Mouse (Mus musculus) gastrocnemius, adult 2 months (tissue): ENCODE data around the gene Pes1. TPM values are rescaled to one million over a fixed set of nuclear protein-coding genes. Genes with fewer than 3 reads are reported as not detected.

Experiments used
- DNase-seq: peaks from one replicate; pipeline ENCODE4 v3.0.0; 2022
- H3K27ac ChIP-seq: fragments of 200-600 bp; 2 replicates; pipeline ENCODE4 v1.8.1; 2022; ENCODE audit warnings: mild to moderate bottlenecking
- H3K4me3 ChIP-seq: fragments of 200-600 bp; 2 replicates; pipeline ENCODE4 v1.8.1; 2022; ENCODE audit warnings: mild to moderate bottlenecking, moderate library complexity
- CTCF ChIP-seq: fragments of 200-600 bp; IDR thresholded peaks from 2 replicates; pipeline ENCODE4 v1.8.1; 2022; ENCODE audit warnings: antibody characterized with exemption, mild to moderate bottlenecking, moderate library complexity
- intact Hi-C: fragments of 180-260 bp; cut with DNase I; formaldehyde crosslinking; loops from one replicate; pipeline ENCODE4 v1.15.1; 2025
- long read RNA-seq, 2 experiments: library from polyadenylated mRNA; stranded (forward); transcript quantifications; one replicate each; pipeline ENCODE4 v2.0.0; 2021
- total RNA-seq, 2 experiments: library from RNA; stranded (reverse); gene quantifications; 2 replicates each; pipeline ENCODE4 v1.2.3; 2021

Pes1 gene
- total RNA-seq: 10 to 100 TPM; 32.8 to 33.7 TPM
- long read RNA-seq, experiment 1, transcript Pes1-201 (15 exons, 2,911 nt): major isoform, 16 of 20 reads
- long read RNA-seq, experiment 1, partial matches to known transcripts: 3 of 20 reads
- long read RNA-seq, experiment 1, other reads (novel, unspliced or antisense): 1 of 20 reads
- long read RNA-seq, experiment 2, transcript Pes1-201 (15 exons, 2,911 nt): major isoform, 15 of 17 reads
- long read RNA-seq, experiment 2, partial matches to known transcripts: 2 of 17 reads
- long read RNA-seq, experiment 2, other reads (novel, unspliced or antisense): 0 of 17 reads

- peak; percentile 83 for DNase-seq
- H3K27ac ChIP-seq: peak within 1 kb of the TSS; percentile 94
- peak within 1 kb of the TSS; percentile 98 for H3K4me3 ChIP-seq
- no peak for TF ChIP-seq CTCF
- intact Hi-C loops: no loop called here
Measured at GRCm38 (mm10) chr11:3963610-3964415, at the start of gene Pes1. TSS of gene Pes1 (plus strand) at chr11:3963975.

DNA sequence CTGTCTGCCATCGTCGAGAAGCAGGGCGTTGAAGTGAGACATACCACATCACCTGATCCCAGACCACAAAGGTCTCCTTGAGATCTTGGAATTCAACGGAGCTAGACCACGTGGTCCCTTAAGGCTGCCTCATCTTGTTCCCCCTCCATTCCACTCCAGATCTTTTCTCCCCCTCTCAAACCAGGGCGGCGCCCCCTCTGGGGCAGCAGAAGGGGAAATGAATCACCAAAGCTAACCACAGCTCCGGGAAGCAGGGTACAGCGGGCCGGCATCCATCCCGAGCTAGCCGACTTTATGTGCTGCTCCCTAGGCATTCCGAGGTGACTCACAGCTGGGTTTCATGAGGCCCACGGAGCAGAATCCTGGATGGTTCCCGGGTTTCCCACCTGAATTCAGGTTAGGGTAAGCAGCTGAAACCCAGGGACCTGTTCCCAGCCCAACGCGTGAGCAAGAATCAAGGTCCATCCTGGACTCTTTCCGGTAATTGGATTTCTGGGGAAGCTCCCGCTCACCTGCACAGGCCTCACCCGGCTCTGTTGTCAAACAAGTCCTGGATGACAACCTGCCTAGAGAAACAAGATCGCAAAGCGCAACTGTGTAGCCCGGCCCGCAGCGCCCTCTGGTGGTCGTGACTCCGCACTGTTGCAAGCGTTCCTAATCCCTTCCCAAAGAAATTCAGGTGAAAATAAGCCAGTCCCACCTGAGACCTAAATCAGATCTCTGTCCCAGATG is 49.5 kb upstream of the Pes1 start, which contains the start of gene Slc35e4:
TSS of gene Slc35e4 (minus strand) at position 556 of the 732 bp plus-strand sequence.
- intact Hi-C loops: loop anchor here (10.0 kb wide), 1 partner anchor 109 kb away; no protein-coding TSS in a partner anchor
- Histone ChIP-seq H3K27ac (peak within 1 kb of the TSS; percentile 92), H3K4me3 (peak within 1 kb of the TSS; percentile 89)
- DNase-seq: peak; percentile 89
- TF ChIP-seq CTCF: no peak; the same call in 1 of the 2 replicates

GRCm38 (mm10) chr11:3918738-3919137 is 45.0 kb upstream of the Pes1 start:
- H3K27ac ChIP-seq: no peak overlapping the region
- H3K4me3 ChIP-seq: no peak overlapping the region
- intact Hi-C loops: loop anchor here (5.0 to 10.0 kb wide), 2 partner anchors 41 to 114 kb away; no protein-coding TSS in a partner anchor
- DNase-seq: no peak
- peak; percentile 65 for TF ChIP-seq CTCF

DNA sequence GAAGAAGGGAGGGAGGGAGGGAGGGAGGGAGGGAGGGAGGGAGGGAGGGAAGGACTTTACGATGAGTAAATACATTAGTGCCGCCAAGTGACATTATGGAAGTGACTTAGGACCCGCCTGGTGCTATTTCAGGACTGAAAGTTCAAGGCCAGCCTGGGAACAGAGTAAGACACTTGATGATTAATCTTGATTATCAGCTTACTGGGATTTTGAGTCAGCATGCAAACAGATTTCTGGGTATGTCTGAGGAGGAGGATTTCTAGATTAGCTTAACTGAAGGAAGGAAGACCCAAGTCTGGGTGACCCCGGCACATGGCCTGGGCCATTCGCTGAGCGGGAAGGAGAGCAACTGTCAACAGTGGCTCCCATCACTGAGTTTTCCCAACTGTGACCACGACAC is 43.3 kb upstream of the Pes1 start:
- intact Hi-C loops: loop anchor here (5.0 kb wide), 1 partner anchor 208 kb away; no protein-coding TSS in a partner anchor
- Histone ChIP-seq H3K27ac (no peak overlapping the region), H3K4me3 (no peak overlapping the region)
- no peak for DNase-seq
- TF ChIP-seq CTCF: no peak

- peak; percentile 44 for DNase-seq
- Histone ChIP-seq H3K4me3 (no peak overlapping the region), H3K27ac (no peak overlapping the region)
- TF ChIP-seq CTCF: peak; percentile 80
- intact Hi-C loops: loop anchor here (5.0 kb wide), 1 partner anchor 209 kb away; no protein-coding TSS in a partner anchor
Measured at GRCm38 (mm10) chr11:3921281-3921850, 42.4 kb upstream of the Pes1 start.

GRCm38 (mm10) chr11:3922115-3922514 is 41.7 kb upstream of the Pes1 start:
- intact Hi-C loops: loop anchor here (5.0 kb wide), 1 partner anchor 210 kb away; no protein-coding TSS in a partner anchor
- no peak overlapping the region for H3K4me3 ChIP-seq
- TF ChIP-seq CTCF: no peak
- DNase-seq: no peak
- H3K27ac ChIP-seq: no peak overlapping the region

DNA sequence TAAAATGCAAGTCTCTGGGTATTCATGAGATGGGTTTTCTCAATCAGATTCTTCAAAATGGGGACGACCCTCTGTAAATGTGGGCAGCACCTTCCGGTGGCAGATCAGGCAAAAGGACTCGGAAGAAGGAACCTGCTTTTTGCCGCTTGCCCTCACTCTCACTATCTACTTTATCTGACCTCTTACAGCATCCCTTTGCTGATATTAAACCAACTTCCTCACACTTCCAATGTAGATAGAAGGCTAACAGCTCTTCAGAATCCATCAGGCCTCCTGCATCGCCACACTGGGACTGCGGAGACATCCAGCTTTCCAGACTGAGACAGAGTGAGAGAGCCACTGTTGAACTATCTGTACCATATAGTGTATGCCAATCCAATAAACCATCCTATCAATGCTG is 41.0 kb upstream of the Pes1 start:
- Histone ChIP-seq H3K27ac (no peak overlapping the region), H3K4me3 (no peak overlapping the region)
- no peak for TF ChIP-seq CTCF
- no peak for DNase-seq
- intact Hi-C loops: loop anchor here (5.0 kb wide), 1 partner anchor 210 kb away; no protein-coding TSS in a partner anchor

DNA sequence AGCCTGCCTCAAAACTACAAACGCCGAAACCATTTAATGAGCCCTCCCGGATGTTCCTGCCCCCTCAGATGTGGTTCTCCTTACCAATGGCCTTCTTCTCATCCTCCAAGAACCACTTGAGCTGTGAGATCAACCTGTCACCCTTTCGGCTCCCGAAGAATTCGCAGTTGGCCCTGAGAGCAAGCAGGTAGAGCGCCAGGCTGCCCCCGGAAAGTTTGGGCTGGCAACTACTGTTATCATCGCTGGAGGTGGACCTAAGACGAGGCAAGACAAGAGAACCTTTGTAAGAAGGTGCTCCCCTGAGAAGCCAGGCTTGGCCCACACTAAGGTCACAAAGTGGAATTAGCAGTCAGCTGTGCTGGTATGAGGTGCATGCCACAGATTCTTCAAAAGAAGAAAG is 37.9 kb upstream of the Pes1 start:
- TF ChIP-seq CTCF: no peak
- intact Hi-C loops: no loop called here
- Histone ChIP-seq H3K27ac (no peak overlapping the region), H3K4me3 (no peak overlapping the region)
- DNase-seq: no peak

- DNase-seq: no peak
- H3K27ac ChIP-seq: no peak overlapping the region
- TF ChIP-seq CTCF: no peak
- no peak overlapping the region for H3K4me3 ChIP-seq
- intact Hi-C loops: no loop called here
Measured at GRCm38 (mm10) chr11:3930019-3930418, 33.8 kb upstream of the Pes1 start.

- no peak for DNase-seq
- Histone ChIP-seq H3K27ac (peak overlapping the region; percentile 70; the same call in 1 of the 2 replicates), H3K4me3 (peak overlapping the region; percentile 76)
- intact Hi-C loops: no loop called here
- TF ChIP-seq CTCF: no peak
Measured at GRCm38 (mm10) chr11:3930931-3931330, 32.8 kb upstream of the Pes1 start.

DNA sequence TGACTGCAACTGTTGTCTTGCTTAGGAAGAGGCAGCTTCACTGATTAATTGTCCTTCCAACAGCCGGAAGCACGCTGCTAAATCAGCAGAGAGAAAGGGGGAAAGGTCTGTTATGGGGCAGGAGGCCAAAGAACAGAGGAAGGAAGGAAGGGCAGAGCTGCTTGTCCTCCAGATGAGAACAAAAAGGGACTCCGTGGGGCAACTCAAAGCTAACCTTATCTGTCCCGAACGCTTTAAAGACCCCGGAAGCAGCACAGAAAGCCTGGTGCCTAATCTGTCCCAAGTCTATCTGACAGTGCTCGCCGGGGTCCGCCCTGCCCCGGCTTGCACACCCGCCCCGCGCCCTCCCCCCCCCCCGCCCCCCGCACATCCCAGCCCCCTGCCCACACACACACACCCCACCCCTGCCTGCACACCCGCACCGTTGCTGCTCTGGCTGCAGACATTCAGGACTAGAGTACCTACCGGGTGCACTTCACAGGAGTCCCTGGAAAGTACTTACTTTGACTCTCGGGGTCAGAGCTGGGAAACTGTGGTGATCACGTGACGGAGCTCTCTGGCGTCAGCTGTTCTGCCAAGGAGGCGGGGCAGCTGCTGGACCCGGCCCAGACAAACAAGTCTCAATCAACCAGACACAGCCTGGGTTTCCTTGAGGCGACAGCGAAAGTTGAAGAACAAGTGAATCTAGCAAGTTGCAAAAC is 32.1 kb upstream of the Pes1 start, which contains the start of gene Tcn2:
TSS of gene Tcn2 (minus strand) at position 649 of the 701 bp plus-strand sequence.
- H3K4me3 ChIP-seq: peak within 1 kb of the TSS; percentile 76
- no peak for TF ChIP-seq CTCF

More for the DNA sequence above, 32.1 kb upstream of the Pes1 start, which contains the start of gene Tcn2:
- intact Hi-C loops: no loop called here
- peak; percentile 92 for DNase-seq
- peak within 1 kb of the TSS; percentile 70 for H3K27ac ChIP-seq
